Mouse (Mus musculus) heart, embryonic 14.5 days (tissue): ENCODE measurements around the gene Sult2a7. TPM values are rescaled to one million over a fixed set of nuclear protein-coding genes. Genes with fewer than 3 reads are reported as not detected.

Experiments used
- ATAC-seq: fragments of 200-750 bp; cut with Nextera tagmentation; 2 replicates; pipeline ENCODE4 v1.8.0; 2017; ENCODE audit warnings: low read depth, moderate TSS enrichment; ENCODE audit not compliant: insufficient number of reproducible peaks, insufficient read depth, low FRiP score
- H3K27ac ChIP-seq, 2 experiments: fragments of 200-500 bp in 1 of 2; fragments of 300-500 bp in 1 of 2; sonication (generic) in 1 of 2; replicated peaks in 1 of 2; 2 replicates each; pipeline ENCODE4 v1.5.1; 2012 to 2014; ENCODE audit warnings: low read depth in 2 of 2, low read length in 2 of 2, control low read depth in 1 of 2, mild to moderate bottlenecking in 1 of 2, mixed read lengths in 1 of 2; ENCODE audit not compliant: control insufficient read depth in 1 of 2, insufficient read depth in 1 of 2
- H3K27me3 ChIP-seq: fragments of 300-500 bp; sonication (generic); 2 replicates; pipeline ENCODE4 v1.6.1; 2014; ENCODE audit warnings: mild to moderate bottlenecking, low read length, control low read depth; ENCODE audit not compliant: control insufficient read depth, insufficient read depth
- H3K36me3 ChIP-seq: fragments of 300-500 bp; sonication (generic); 2 replicates; pipeline ENCODE4 v1.6.1; 2014; ENCODE audit warnings: mild to moderate bottlenecking, control low read depth, low read length, mixed read lengths; ENCODE audit not compliant: control insufficient read depth, insufficient read depth
- H3K4me1 ChIP-seq, 2 experiments: fragments of 200-500 bp in 1 of 2; fragments of 300-500 bp in 1 of 2; sonication (generic) in 1 of 2; 2 replicates each; pipeline ENCODE4 v1.6.1; 2012 to 2014; ENCODE audit warnings: low read length in 2 of 2, control low read depth in 1 of 2, mixed read lengths in 1 of 2; ENCODE audit not compliant: control insufficient read depth in 2 of 2, insufficient read depth in 2 of 2
- H3K4me2 ChIP-seq: fragments of 300-500 bp; sonication (generic); 2 replicates; pipeline ENCODE4 v1.6.1; 2014; ENCODE audit warnings: mild to moderate bottlenecking, low read length
- H3K4me3 ChIP-seq, 2 experiments: fragments of 200-500 bp in 1 of 2; fragments of 300-500 bp in 1 of 2; sonication (generic) in 1 of 2; 2 replicates each; pipeline ENCODE4 v1.5.1; 2012 to 2014; ENCODE audit warnings: low read length in 2 of 2, mild to moderate bottlenecking in 2 of 2, control low read depth in 1 of 2, low read depth in 1 of 2, moderate library complexity in 1 of 2; ENCODE audit not compliant: control insufficient read depth in 1 of 2, insufficient read depth in 1 of 2
- H3K9ac ChIP-seq: fragments of 300-500 bp; sonication (generic); 2 replicates; pipeline ENCODE4 v1.6.1; 2014; ENCODE audit warnings: mild to moderate bottlenecking, low read length
- H3K9me3 ChIP-seq: fragments of 300-500 bp; sonication (generic); 2 replicates; pipeline ENCODE4 v1.6.1; 2016; ENCODE audit warnings: low read length, control low read depth; ENCODE audit not compliant: control insufficient read depth
- WGBS: fragments of 180-500 bp; shearing (Covaris S2); extraction: QIAGEN DNeasy Blood & Tissue Kit; methylation state at CpG from one replicate; pipeline ENCODE4 v1.1.7; 2014; 5-methylcytosine and 5-hydroxymethylcytosine counted together
- polyA plus RNA-seq: library from polyadenylated mRNA; unstranded; fragments of >200 nt; fragmentation: Nextera tagmentation; extraction: Ambion mirVana; gene quantifications from 2 replicates; pipeline ENCODE4 v1.2.1, GENCODE M21; 2014

Gene Sult2a7
- polyA plus RNA-seq, 1 experiment from 2014 or later = not detected

DNA sequence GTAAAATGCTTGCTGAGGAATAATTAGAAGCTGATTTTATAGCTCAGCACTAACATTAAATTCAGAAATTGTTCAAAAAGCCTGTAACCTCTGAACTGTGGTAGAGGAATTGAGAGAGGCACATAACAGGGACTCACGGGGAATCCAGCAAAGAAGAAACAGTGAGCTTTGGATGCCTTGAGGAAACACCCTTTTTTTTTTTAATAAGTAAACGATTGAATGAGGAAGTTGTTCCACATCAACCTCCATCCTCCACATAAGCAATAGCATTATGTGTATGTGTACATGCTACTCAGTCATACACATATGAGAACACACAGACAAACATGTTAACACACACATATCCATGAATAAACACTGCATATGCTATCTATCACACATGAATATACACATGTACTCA, 56.0 kb downstream of the Sult2a7 start:
- H3K9me3 ChIP-seq = peaks cover 19% of the 10 kb centered on the region
- H3K27me3 ChIP-seq = no peaks in the 10 kb centered on the region
- H3K9ac ChIP-seq = no peak overlapping the region
- H3K27ac ChIP-seq = no peak overlapping the region
- no peaks in the 10 kb centered on the region for H3K4me1 ChIP-seq
- H3K36me3 ChIP-seq = no peaks in the 10 kb centered on the region
- WGBS = 60% methylated on average over 2 of the region's 2 CpGs
- ATAC-seq = no peak
- H3K4me2 ChIP-seq = no peak overlapping the region
- no peak overlapping the region for H3K4me3 ChIP-seq

Other genes starting within 250 kb of the Sult2a7 start
- gene Sult2a6, start 239.4 kb downstream of the Sult2a7 start, polyA plus RNA-seq = not detected in 2 replicates
- gene Obox8, start 160.7 kb downstream of the Sult2a7 start, polyA plus RNA-seq = not detected in 2 replicates
- gene Sult2a8, start 47.5 kb downstream of the Sult2a7 start, polyA plus RNA-seq = not detected in 2 replicates
- gene Vmn1r90, start 69.3 kb upstream of the Sult2a7 start, polyA plus RNA-seq = 0.08 and 0.13 TPM in 2 replicates
- not detected in 2 replicates for gene Obox7, start 165.3 kb upstream of the Sult2a7 start, polyA plus RNA-seq